Comparison of ENCODE assay signal across 1 mouse cellular context in genomic region chr7:121025221-121026008, GRCm38 (mm10).
A peak's percentile ranks its signal among the peaks of the same experiment; 100 is the strongest.
TF ChIP-seq lines count a peak whose summit lies in the region.

No protein-coding gene starts in this region.

TF ChIP-seq in MEL, 35 proteins besides CTCF, POLR2A, EP300 and RAD21:
- 0 out of 2 replicates have a peak, but pooled peaks have one; percentile 51 for TF ChIP-seq ELF1 (IDR thresholded peaks at IDR 0.05; ENCODE audit: low read depth, low read length)
- TF ChIP-seq ZNF384 (IDR thresholded peaks at IDR 0.05; ENCODE audit: low read depth, low read length): no peak
- peak; percentile 63; the same call in 1 of the 2 replicates for TF ChIP-seq SIN3A (IDR thresholded peaks at IDR 0.05; ENCODE audit: low read length)
- TF ChIP-seq MAFK (IDR thresholded peaks at IDR 0.05; ENCODE audit: borderline replicate concordance, low read depth, low read length): no peak; the same call in 1 of the 2 replicates
- no peak for TF ChIP-seq MYB (IDR thresholded peaks at IDR 0.05; ENCODE audit: low read depth, low read length)
- TF ChIP-seq ZKSCAN1 (IDR thresholded peaks at IDR 0.05; ENCODE audit: low read depth, low read length): no peak
- TF ChIP-seq SMC3 (IDR thresholded peaks at IDR 0.05; ENCODE audit: low read depth, low read length): no peak
- TF ChIP-seq E2F4 (IDR thresholded peaks at IDR 0.05; ENCODE audit: borderline replicate concordance, low read depth, low read length): no peak
- TF ChIP-seq USF2 (IDR thresholded peaks at IDR 0.05; ENCODE audit: borderline replicate concordance in 1 of 2, insufficient read depth in 1 of 2, low read depth in 1 of 2, low read length in 2 of 2): no peak
- peak; percentile 89 for TF ChIP-seq TCF12 (IDR thresholded peaks at IDR 0.05; ENCODE audit: low read depth, low read length)
- TF ChIP-seq POLR2AphosphoS2 (IDR thresholded peaks at IDR 0.05; ENCODE audit: low read length): no peak
- TF ChIP-seq JUND (IDR thresholded peaks at IDR 0.05; ENCODE audit: low read depth, low read length): no peak
- TF ChIP-seq CHD2 (IDR thresholded peaks at IDR 0.05; ENCODE audit: low read length): no peak
- TF ChIP-seq KAT2A (conservative IDR thresholded peaks at IDR 0.05; ENCODE audit: low read depth, low read length): no peak
- 0 out of 2 replicates have a peak, but pooled peaks have one; percentile 41 for TF ChIP-seq HCFC1 (IDR thresholded peaks at IDR 0.05; ENCODE audit: low read depth, low read length)
- TF ChIP-seq GABPA (IDR thresholded peaks at IDR 0.05; ENCODE audit: low read depth, low read length): no peak
- TF ChIP-seq RCOR1 (IDR thresholded peaks at IDR 0.05; ENCODE audit: low read depth, low read length): peak; percentile 51; the same call in 1 of the 2 replicates
- no peak for TF ChIP-seq ZMIZ1 (IDR thresholded peaks at IDR 0.05; ENCODE audit: low read depth, low read length)
- no peak for TF ChIP-seq UBTF (IDR thresholded peaks at IDR 0.05; ENCODE audit: borderline replicate concordance, insufficient read depth, low read depth, low read length)
- 0 out of 2 replicates have a peak, but pooled peaks have one; percentile 36 for TF ChIP-seq MAX (IDR thresholded peaks at IDR 0.05; ENCODE audit: low read length)
- TF ChIP-seq BHLHE40 (IDR thresholded peaks at IDR 0.05; ENCODE audit: borderline replicate concordance, low read depth, low read length): no peak
- no peak for TF ChIP-seq ZC3H11A (IDR thresholded peaks at IDR 0.05; ENCODE audit: low read depth, low read length)
- TF ChIP-seq NRF1 (IDR thresholded peaks at IDR 0.05; ENCODE audit: insufficient read depth, low read depth, low read length, poor library complexity, severe bottlenecking): no peak
- TF ChIP-seq POLR2AphosphoS5 (IDR thresholded peaks at IDR 0.05; ENCODE audit: borderline replicate concordance, low read depth, low read length): no peak
- peak; percentile 71; the same call in 1 of the 2 replicates for TF ChIP-seq MYC (IDR thresholded peaks at IDR 0.05; ENCODE audit: low read depth, low read length)
- TF ChIP-seq MAZ (IDR thresholded peaks at IDR 0.05; ENCODE audit: low read depth, low read length): 0 out of 2 replicates have a peak, but pooled peaks have one; percentile 3
- TF ChIP-seq TBP (IDR thresholded peaks at IDR 0.05; ENCODE audit: low read depth, low read length): peak; percentile 62
- TF ChIP-seq NELFE (IDR thresholded peaks at IDR 0.05; ENCODE audit: low read depth, low read length): no peak
- TF ChIP-seq TAL1 (IDR thresholded peaks at IDR 0.05; ENCODE audit: low read length): peak; percentile 95
- no peak for TF ChIP-seq MEF2A (IDR thresholded peaks at IDR 0.05; ENCODE audit: extremely low read depth, insufficient replicate concordance, low read depth, low read length, poor library complexity, severe bottlenecking)
- TF ChIP-seq USF1 (IDR thresholded peaks at IDR 0.05; ENCODE audit: low read depth, low read length): no peak
- TF ChIP-seq MXI1 (IDR thresholded peaks at IDR 0.05; ENCODE audit: low read depth, low read length): peak; percentile 64
- TF ChIP-seq ETS1 (IDR thresholded peaks at IDR 0.05; ENCODE audit: low read depth, low read length): peak; percentile 66
- no peak for TF ChIP-seq CHD1 (IDR thresholded peaks at IDR 0.05; ENCODE audit: low read depth, low read length)
- peak; percentile 92 for TF ChIP-seq GATA1 (IDR thresholded peaks at IDR 0.05; ENCODE audit: low read depth, low read length)
